Mouse (Mus musculus) hindbrain, embryonic 10.5 days (tissue): ENCODE measurements around the gene Ghr. TPM values are rescaled to one million over a fixed set of nuclear protein-coding genes. Genes with fewer than 3 reads are reported as not detected.

Experiments used
- DNase-seq: peaks from one replicate; pipeline ENCODE4 v3.0.0-alpha.2; 2017; ENCODE audit warnings: low spot score
- H3K27ac ChIP-seq: fragments of 300-500 bp; sonication (generic); 2 replicates; pipeline ENCODE4 v1.5.1; 2016; ENCODE audit warnings: mild to moderate bottlenecking, moderate library complexity
- H3K27me3 ChIP-seq: fragments of 300-500 bp; sonication (generic); 2 replicates; pipeline ENCODE4 v1.6.1; 2016; ENCODE audit warnings: mild to moderate bottlenecking; ENCODE audit not compliant: poor library complexity, insufficient read depth, severe bottlenecking
- H3K36me3 ChIP-seq: fragments of 300-500 bp; sonication (generic); 2 replicates; pipeline ENCODE4 v1.6.1; 2016; ENCODE audit warnings: mild to moderate bottlenecking, moderate library complexity
- H3K4me1 ChIP-seq: fragments of 300-500 bp; sonication (generic); replicated peaks from 2 replicates; pipeline ENCODE4 v1.6.1; 2016; ENCODE audit warnings: mild to moderate bottlenecking
- H3K4me3 ChIP-seq: fragments of 300-500 bp; sonication (generic); 2 replicates; pipeline ENCODE4 v1.5.1; 2016; ENCODE audit warnings: mild to moderate bottlenecking, moderate library complexity
- H3K9me3 ChIP-seq: fragments of 300-500 bp; sonication (generic); 2 replicates; pipeline ENCODE4 v1.6.1; 2016; ENCODE audit warnings: mild to moderate bottlenecking, moderate library complexity
- WGBS: fragments of 180-500 bp; shearing (Covaris S2); methylation state at CpG from one replicate; pipeline ENCODE4 v1.1.7; 2016; 5-methylcytosine and 5-hydroxymethylcytosine counted together
- polyA plus RNA-seq: library from polyadenylated mRNA; unstranded; fragments of >200 nt; fragmentation: Nextera tagmentation; extraction: Ambion mirVana; gene quantifications from 2 replicates; pipeline ENCODE4 v1.2.1, GENCODE M21; 2016

Ghr gene
- polyA plus RNA-seq, 1 experiment from 2014 or later: 13.5 TPM

DNA sequence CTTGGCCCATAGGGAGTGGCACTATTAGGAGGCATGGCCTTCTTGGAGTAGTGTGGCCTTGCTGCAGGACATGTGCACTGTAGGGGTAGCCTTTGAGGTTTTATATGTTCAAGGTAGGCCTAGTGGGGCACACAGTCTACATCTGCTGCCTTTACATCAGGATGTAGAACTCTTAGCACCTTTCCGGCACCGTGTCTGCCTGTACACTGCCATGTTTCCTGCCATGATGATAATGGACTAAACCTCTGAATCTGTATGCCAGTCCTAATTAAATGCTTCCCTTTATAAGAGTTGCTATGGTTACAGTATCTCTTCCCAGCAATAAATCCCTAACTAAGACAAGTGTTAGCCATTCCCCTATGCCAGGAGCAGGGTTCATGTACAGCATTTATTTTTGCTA, 76.0 kb downstream of the Ghr start:
- no peaks in the 10 kb centered on the region for H3K9me3 ChIP-seq
- DNase-seq: no peak
- WGBS: 95% methylated on average over 2 of the region's 2 CpGs

DNA sequence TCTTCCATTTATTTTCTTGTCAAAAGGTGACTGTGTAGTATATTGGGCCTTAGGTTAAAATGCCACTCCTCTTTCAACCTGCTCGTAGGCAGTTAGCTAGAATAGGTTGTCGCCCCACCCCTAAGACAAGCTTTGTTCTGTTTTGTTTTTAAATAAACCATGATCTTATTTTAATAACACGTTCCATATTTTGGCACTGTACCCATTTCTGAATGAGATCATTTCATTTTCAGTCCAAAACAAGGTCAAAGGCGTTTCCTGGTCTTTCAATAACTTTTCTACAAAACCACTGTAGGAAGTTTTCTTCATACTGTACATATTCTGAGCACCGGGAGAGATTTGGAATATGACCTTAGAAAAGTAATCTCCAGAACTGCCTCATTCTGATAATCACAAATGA, 78.6 kb downstream of the Ghr start:
- Histone ChIP-seq H3K4me1 (peaks cover 2% of the 10 kb centered on the region; the same call in 1 of the 2 replicates), H3K27me3 (no peaks in the 10 kb centered on the region), H3K9me3 (no peaks in the 10 kb centered on the region), H3K27ac (no peak overlapping the region), H3K36me3 (no peaks in the 10 kb centered on the region), H3K4me3 (no peak overlapping the region)
- WGBS: 91% methylated on average over 5 of the region's 5 CpGs
- no peak for DNase-seq

More for the DNA sequence above, 76.0 kb downstream of the Ghr start:
- no peak overlapping the region for H3K27ac ChIP-seq
- H3K27me3 ChIP-seq: no peaks in the 10 kb centered on the region
- no peaks in the 10 kb centered on the region for H3K36me3 ChIP-seq
- no peak overlapping the region for H3K4me3 ChIP-seq
- peaks cover 2% of the 10 kb centered on the region; the same call in 1 of the 2 replicates for H3K4me1 ChIP-seq

DNA sequence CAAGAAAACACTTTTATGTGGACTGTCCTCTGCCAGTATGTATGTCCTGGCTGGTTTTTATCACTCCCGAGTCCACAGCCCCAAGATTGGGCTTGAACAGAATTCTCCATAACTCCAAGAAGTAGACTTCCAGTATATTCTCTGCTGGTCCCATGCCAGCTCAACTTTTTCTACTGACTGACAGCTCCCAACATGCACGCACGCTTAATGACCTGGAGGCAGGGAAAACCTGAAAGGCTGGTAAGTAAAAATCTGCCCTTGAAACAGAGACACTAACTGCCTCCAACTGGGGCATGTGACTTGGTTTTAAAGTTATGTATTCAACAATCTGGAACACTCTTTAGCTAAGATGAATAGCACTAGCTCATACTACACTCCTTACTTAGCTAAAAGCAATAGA, 81.6 kb downstream of the Ghr start:
- H3K36me3 ChIP-seq: no peaks in the 10 kb centered on the region
- H3K27ac ChIP-seq: no peak overlapping the region
- no peaks in the 10 kb centered on the region for H3K9me3 ChIP-seq
- no peaks in the 10 kb centered on the region for H3K4me1 ChIP-seq
- DNase-seq: no peak
- H3K4me3 ChIP-seq: no peak overlapping the region
- WGBS: 91% methylated on average over 3 of the region's 3 CpGs
- no peaks in the 10 kb centered on the region for H3K27me3 ChIP-seq

DNA sequence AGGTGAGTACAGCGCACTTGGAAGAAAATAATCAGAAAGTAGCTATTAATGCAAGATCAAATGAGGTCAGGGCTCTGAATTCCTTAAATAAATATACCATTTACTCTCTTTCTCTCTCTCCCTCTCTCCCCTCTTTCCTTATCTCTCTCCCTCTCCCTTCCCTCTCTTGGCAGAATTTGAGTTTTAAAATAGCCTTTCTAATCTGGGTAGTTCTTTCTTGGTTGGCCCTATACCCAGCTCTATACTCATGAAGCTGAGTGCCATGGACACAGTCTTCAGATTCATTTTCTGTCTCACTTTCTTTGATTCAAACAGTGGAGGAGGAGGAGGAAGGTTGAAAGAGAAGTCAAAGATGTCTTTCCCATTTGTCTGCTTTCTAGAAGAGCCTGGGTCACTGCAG, 84.3 kb downstream of the Ghr start:
- 90% methylated on average over 1 of the region's 1 CpGs for WGBS

DNA sequence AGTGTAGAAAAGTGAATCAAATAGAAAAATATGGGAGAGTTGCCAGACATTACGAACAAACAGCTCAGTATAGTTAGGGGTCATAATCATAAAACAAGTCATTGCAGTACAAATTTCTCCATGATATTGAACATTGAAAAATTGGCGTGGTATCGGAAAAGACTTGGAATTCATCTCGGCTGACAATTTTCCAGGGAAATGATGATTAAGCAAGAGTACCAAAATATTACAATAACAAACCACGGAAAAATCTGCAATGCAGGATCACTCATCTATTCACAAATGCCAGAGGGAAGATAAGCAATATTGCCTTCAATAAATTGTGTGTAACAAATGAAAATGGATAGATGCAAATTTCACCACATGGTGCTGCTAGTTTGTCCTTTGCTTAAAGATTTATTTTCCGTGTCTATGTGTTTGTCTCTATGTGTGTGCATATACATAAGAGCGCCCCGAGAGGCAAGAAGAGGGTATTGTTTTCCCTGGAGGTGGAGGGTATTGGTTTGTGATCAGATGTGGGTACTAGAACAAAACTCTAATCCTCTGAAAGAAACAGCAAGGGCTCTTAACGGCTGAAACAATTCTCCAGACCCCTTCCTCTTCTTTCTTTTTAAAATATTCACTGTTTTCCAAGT, 85.2 kb downstream of the Ghr start:
- H3K4me1 ChIP-seq: no peaks in the 10 kb centered on the region
- no peaks in the 10 kb centered on the region for H3K36me3 ChIP-seq
- WGBS: 85% methylated on average over 9 of the region's 9 CpGs
- H3K27ac ChIP-seq: no peak overlapping the region
- no peak overlapping the region for H3K4me3 ChIP-seq
- no peak for DNase-seq
- no peaks in the 10 kb centered on the region for H3K9me3 ChIP-seq
- H3K27me3 ChIP-seq: no peaks in the 10 kb centered on the region

More for the DNA sequence above, 84.3 kb downstream of the Ghr start:
- Histone ChIP-seq H3K4me3 (no peak overlapping the region), H3K27ac (no peak overlapping the region), H3K9me3 (no peaks in the 10 kb centered on the region), H3K27me3 (no peaks in the 10 kb centered on the region), H3K36me3 (no peaks in the 10 kb centered on the region), H3K4me1 (no peaks in the 10 kb centered on the region)
- DNase-seq: no peak

DNA sequence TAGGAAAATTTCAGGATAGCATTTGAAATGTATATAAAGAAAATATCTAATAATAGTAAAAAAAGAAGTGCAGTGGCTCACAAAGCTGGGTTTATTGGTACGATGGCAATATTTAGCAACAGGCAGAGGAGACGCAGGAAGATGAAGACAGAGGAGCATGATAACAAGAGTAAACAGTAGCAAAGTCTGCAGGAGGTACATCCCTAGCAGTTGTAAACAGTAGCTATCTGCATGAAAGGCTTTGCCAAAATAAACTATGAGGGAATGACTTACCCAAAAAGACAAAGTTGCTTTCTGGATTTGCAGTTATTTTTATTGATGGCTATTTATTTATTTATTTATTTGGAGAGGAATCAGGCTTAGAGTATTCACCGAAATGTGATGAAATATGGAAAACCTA, 92.4 kb downstream of the Ghr start:
- DNase-seq: no peak
- no peaks in the 10 kb centered on the region for H3K4me1 ChIP-seq
- no peaks in the 10 kb centered on the region for H3K36me3 ChIP-seq
- no peaks in the 10 kb centered on the region for H3K27me3 ChIP-seq
- WGBS: 84% methylated on average over 3 of the region's 3 CpGs
- no peaks in the 10 kb centered on the region for H3K9me3 ChIP-seq
- no peak overlapping the region for H3K4me3 ChIP-seq
- no peak overlapping the region for H3K27ac ChIP-seq

DNA sequence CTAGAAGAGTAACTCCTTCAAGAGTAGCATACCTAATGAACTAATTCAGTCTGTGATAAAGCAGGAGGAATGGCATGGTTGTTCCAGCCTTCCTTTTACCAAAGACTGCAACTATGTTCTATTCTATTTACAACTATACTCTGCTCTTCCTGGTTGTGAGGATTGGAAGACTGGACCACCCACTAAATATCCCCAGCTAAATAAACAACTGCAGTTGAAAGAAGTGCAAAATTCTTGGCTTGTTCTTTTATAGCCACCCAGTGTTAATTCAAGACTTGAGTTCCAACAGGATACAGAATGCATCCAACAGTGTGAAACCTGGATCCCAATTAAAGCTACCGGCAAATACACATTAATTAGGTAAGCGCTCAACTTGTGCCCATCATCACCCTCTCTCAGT, 93.3 kb downstream of the Ghr start:
- H3K27ac ChIP-seq: no peak overlapping the region
- H3K4me3 ChIP-seq: no peak overlapping the region
- no peaks in the 10 kb centered on the region for H3K27me3 ChIP-seq
- no peaks in the 10 kb centered on the region for H3K4me1 ChIP-seq
- H3K9me3 ChIP-seq: no peaks in the 10 kb centered on the region
- no peak for DNase-seq
- no peaks in the 10 kb centered on the region for H3K36me3 ChIP-seq
- 86% methylated on average over 2 of the region's 2 CpGs for WGBS

DNA sequence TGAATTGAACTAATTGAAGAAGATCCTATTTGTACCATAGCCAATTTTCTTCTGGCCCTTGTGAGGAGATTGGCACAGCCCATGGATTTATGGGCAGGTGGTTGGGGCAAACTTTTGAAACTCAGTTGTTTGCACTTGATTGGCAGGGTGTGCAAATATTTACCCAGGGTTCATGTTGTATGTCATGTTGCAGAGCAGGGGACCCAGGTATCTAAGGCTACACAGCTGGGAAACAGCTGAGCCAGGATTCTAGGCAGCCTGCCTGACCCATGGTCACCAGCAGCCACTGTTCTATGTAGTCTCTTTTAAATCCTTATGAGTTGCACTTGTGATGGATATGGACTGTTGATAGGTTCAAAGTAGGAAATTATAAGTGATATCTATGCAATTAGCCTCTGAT, 94.1 kb downstream of the Ghr start:
- Histone ChIP-seq H3K27me3 (no peaks in the 10 kb centered on the region), H3K27ac (no peak overlapping the region), H3K4me1 (no peaks in the 10 kb centered on the region), H3K9me3 (no peaks in the 10 kb centered on the region), H3K4me3 (no peak overlapping the region), H3K36me3 (no peaks in the 10 kb centered on the region)
- DNase-seq: no peak

DNA sequence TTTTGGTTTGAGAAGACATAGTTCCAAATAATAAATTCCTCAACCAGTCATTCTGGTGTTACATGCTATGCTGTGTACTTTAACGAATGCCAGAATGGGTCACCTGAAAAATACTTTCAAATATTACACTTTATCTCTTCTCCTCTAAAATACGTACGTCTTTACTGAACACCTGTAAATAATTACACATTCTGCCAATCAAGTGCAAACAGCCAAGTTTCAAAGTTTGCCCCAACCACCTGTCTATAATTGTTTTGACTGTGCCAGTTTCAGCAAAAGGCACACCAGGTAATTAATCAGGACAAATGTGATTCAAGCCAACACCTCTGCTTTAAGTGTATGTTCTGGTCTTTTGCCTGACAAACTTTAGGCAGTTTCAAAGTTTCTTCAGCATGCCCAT, 94.7 kb downstream of the Ghr start:
- Histone ChIP-seq H3K27me3 (no peaks in the 10 kb centered on the region), H3K4me1 (no peaks in the 10 kb centered on the region), H3K27ac (no peak overlapping the region), H3K4me3 (no peak overlapping the region), H3K9me3 (no peaks in the 10 kb centered on the region), H3K36me3 (no peaks in the 10 kb centered on the region)
- 83% methylated on average over 3 of the region's 3 CpGs for WGBS
- no peak for DNase-seq

DNA sequence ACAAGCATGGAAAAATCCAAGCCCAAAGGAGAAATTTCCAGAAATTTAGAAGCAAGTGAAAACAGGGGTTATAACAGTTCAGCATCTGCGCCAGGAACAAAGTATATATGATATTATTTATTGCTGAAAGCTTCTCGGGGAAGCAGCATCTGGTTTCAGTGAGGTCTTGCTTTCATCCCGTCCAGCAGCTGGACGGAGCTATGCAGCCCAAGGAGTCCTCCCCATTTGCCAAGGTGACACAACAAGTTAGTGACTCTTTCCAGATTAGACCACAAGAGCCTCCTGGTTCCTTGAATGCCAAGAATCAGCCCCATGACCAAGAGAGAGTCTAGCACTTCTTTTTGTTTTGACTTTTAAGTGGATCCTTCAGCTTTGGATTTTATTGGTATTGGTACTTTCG, 96.6 kb downstream of the Ghr start:
- Histone ChIP-seq H3K27ac (no peak overlapping the region), H3K9me3 (no peaks in the 10 kb centered on the region), H3K4me3 (no peak overlapping the region), H3K36me3 (no peaks in the 10 kb centered on the region), H3K27me3 (no peaks in the 10 kb centered on the region), H3K4me1 (no peaks in the 10 kb centered on the region)
- 88% methylated on average over 5 of the region's 5 CpGs for WGBS
- no peak for DNase-seq

DNA sequence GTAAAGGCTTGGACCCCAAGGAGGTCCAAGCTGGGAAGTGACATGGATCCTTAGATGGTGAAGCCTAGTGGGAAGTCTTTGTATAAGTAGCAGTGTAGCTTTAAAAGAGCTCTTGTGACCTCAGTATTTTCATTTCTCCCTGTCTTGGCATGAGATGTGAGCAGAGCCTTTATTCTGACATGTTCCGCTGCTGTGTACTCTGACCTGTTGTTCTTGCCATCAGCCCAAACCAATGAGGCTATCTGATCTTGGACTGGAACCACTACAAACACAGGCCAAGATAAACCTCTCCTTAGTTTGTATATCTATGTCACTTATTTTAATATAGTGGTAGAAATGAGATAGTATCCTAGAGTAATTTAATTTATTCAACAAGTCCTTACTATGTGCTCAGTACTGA, 97.9 kb downstream of the Ghr start:
- Histone ChIP-seq H3K4me1 (no peaks in the 10 kb centered on the region), H3K27ac (no peak overlapping the region), H3K4me3 (no peak overlapping the region), H3K9me3 (no peaks in the 10 kb centered on the region), H3K36me3 (no peaks in the 10 kb centered on the region), H3K27me3 (no peaks in the 10 kb centered on the region)
- DNase-seq: no peak
- 97% methylated on average over 1 of the region's 1 CpGs for WGBS

DNA sequence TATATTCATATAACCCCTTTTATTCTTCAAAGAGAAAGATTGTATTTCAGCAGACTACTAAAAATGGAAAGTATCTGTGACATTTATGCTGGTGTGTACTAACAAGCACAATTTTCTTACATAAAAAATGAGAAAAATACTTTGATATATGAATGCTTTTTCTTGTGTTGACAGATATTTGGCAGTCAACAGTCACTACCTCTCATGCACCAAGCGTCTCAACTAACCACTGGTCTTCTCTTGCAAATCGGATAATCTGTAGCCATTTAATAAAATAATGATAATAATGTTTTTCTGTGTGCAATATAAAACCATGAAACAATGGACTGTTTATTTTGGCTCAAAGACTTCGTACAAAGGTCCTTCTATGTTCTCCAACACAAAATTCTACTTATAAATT, 99.8 kb downstream of the Ghr start:
- Histone ChIP-seq H3K4me3 (no peak overlapping the region), H3K27me3 (no peaks in the 10 kb centered on the region), H3K27ac (no peak overlapping the region), H3K4me1 (no peaks in the 10 kb centered on the region), H3K9me3 (no peaks in the 10 kb centered on the region), H3K36me3 (no peaks in the 10 kb centered on the region)
- DNase-seq: no peak
- 90% methylated on average over 3 of the region's 3 CpGs for WGBS

DNA sequence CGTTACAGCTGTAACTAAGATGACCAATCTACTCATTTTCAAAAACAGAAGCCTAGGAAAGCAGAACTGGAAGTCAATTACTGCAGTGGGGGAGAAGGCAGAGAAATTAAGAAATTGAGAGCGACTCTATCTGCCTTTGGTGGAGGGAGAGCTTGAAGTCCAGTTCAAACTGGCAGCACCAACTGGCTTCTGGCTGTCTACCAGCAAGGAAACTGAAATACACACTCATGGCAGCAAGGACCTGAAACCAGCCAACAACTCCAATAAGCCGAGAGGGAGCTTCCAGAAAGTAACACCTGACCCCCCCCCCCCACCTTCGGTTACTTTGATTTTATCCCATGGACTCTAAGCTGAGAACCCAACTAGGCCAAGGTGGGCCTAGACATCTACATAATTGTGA, 114.1 kb downstream of the Ghr start:
- H3K4me1 ChIP-seq: no peaks in the 10 kb centered on the region
- H3K27me3 ChIP-seq: no peaks in the 10 kb centered on the region
- DNase-seq: no peak
- 91% methylated on average over 4 of the region's 4 CpGs for WGBS
- H3K4me3 ChIP-seq: no peak overlapping the region
- H3K36me3 ChIP-seq: no peaks in the 10 kb centered on the region
- H3K27ac ChIP-seq: no peak overlapping the region
- H3K9me3 ChIP-seq: no peaks in the 10 kb centered on the region

DNA sequence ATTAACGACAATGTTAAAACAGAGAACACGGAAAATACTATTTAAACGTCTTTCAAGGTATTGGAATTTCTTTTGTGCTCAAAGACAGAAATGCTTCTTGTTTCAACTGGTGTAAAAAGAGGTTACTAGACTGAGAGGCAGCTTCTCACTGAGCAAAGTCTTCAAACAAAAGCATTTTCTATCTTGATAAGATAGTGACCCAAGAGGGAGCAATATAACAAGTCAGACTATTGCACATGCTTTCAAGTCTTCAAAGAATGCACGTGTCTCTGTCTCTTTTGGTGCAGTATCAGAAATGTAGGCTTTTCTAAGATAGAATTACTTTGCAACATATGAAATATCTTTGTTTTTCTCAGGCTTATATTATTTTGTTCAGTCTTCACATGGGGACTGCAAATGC, 116.7 kb downstream of the Ghr start:
- Histone ChIP-seq H3K36me3 (no peaks in the 10 kb centered on the region), H3K4me1 (no peaks in the 10 kb centered on the region), H3K27me3 (no peaks in the 10 kb centered on the region), H3K9me3 (no peaks in the 10 kb centered on the region), H3K4me3 (no peak overlapping the region), H3K27ac (no peak overlapping the region)
- no peak for DNase-seq
- 88% methylated on average over 4 of the region's 4 CpGs for WGBS
